Mouse (Mus musculus): Measurements from ENCODE around the gene Pi4k2a.

Gene Pi4k2a

GRCm38 (mm10) chr19:42167489-42167888 lies 77.2 kb downstream of the Pi4k2a start:
- DNase-seq = no peak

DNA sequence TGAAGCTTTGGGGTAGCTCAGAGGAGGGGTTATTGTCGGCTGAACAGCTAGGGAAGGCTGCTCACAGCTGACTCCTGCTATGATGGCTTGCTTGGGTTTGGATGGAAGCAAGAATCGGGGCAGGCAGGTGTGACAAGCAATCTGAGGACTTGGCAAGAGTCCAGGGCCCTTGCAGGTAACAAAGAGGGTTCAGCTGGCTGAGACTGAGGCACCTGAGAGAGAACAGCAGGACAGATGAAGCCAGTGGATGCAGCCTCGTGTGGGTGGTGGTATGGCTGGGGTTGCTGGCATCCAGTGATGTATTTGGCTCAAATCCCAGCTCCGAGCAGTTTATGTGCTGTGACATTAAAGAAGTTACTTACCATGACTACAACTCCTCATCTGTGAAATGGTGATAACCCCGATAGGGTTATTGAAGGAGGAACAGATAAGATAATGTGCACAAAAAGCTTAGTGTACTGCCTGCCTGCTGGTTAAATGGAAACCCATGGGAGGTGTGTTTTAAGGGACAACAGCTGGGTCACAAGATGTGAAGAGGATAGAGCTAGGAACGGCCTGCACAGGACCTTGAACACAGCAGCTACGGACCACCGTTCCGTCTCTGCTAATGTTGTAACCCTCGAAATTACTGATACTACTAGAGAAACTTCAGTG lies 79.2 kb downstream of the Pi4k2a start:
- no peak for DNase-seq

- peak; percentile 97 for DNase-seq
Observed at GRCm38 (mm10) chr19:42170025-42170969, 80.0 kb downstream of the Pi4k2a start.
